Mouse (Mus musculus): Measurements from ENCODE around the gene Epop.
A peak's percentile ranks its signal among the peaks of the same experiment; 100 is the strongest.

GRCm38 (mm10) chr11:97661648-97662133 is 32.2 kb upstream of the Epop start:
- TF ChIP-seq CTCF (IDR thresholded peaks at IDR 0.05; ENCODE audit: low read depth, low read length) (no peak), POLR2A (IDR thresholded peaks at IDR 0.05; ENCODE audit: insufficient read depth, low read length) (peak; percentile 45), EP300 (IDR thresholded peaks at IDR 0.05; ENCODE audit: insufficient read depth, low read depth, low read length) (peak; percentile 98)
